Mouse (Mus musculus) megakaryocyte, adult 5-6 weeks (primary cell): ENCODE results near the gene Ephb1. TPM values are rescaled to one million over a fixed set of nuclear protein-coding genes. Genes with fewer than 3 reads are reported as not detected.

ENCODE experiments used
- ATAC-seq: 2 replicates; pipeline ENCODE4 v1.8.0; 2016; ENCODE audit warnings: mild to moderate bottlenecking, inconsistent platforms; ENCODE audit not compliant: poor library complexity, severe bottlenecking
- total RNA-seq, 2 experiments: library from RNA; stranded (forward) in 1 of 2; stranded (reverse) in 1 of 2; fragments of 153-499, 151-499 nt in 1 of 2; fragments of 221-1000, 200-1000 nt in 1 of 2; gene quantifications; 2 replicates each; pipeline versions ENCODE4 v1.2.3 to v1.2.4; 2015 to 2017

Ephb1 gene
- total RNA-seq, 2 experiments from 2014 or later = not detected

DNA sequence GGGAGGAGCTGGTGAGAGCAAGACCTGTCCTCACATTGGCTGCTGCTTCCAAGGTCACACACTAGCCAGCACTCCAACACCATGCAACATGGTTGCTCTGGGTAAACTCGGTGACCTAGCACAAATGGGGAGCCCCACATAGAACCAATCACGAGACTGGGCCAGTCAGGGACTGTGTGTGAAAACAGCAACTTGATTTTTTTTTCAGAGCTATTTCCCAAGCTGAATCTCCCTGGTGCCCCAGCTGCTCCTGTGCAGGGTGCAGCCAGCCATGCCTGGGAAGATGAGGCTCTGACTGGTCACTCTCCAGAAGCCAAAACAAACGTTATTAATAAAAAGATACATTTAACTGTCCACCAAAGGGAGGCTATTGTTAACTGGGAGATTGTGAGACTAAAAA is 173.2 kb downstream of the Ephb1 start:
- ATAC-seq = no peak

DNA sequence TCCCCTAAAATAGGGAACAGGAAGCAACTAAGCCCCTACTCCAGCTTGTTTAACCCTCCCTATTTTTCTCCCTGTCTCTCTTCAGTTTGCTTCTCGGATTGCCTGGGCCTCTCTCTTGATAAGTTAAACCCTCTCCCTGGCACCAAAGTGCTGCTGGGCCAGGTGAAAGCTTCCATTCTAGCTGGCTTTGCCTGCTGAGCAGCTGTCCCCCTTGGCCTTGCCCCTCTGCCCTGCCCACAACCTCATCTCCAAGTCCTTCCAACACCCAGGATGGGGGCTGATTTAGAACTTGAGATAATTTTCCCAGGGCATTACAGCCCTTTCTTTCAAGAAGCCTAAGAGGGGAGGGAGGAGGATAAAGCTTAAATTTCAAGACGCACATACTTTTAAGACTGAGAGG is 174.0 kb downstream of the Ephb1 start:
- no peak for ATAC-seq

DNA sequence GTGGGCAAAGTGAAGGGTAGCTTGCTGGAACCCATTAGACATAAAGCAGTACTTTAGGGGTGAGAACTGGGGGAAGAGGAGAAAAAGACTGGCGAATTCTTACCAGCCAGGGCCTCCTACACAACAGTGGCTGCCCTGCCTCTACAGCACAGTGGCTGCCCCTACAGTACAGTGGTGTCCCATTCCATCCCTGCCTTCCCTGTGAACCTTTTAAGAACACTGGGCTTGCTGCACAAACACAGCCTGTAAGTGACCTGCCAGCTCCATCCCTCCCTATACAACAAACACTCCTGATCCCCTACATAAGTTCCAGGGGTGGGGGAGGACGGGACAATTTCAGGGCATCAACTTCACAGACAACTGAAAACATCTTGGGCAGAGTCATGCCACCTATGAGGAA is 174.4 kb downstream of the Ephb1 start:
- no peak for ATAC-seq

DNA sequence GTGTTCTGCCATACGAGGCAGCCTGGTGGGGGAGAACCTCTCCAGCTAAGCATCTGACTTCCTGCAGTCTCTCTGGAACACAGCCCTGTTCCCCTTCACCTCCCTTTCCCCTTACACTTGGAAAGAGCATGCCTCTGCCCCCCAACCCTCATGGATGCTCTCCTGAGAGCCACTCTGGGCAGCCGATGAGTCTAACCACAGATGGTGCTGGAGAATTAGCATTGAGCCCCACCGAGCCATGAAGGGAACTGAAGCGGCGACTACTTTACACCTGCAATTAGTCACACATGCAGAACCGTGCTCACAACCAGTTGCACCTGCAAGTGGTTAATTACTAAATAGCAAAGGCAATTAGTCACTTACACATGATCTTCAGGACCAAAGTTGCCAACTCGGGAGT is 184.8 kb downstream of the Ephb1 start:
- ATAC-seq = no peak

DNA sequence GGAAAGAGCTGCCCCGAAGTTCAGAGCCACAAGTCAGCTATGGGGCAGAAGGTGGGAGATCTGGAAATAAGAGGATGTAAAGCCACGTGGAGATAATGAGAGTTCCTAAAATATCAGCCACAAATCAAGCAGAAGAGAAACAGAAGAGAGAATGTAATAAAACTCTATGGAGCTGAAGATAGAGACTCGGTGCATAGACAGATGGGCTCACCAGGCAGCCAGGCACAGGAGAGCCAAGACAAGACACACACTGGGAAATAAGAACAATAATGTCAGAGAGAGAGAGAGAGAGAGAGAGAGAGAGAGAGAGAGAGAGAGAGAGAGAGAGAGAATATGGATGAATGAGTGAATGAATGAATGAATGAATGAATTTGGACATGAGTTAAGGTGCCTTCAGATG is 198.6 kb downstream of the Ephb1 start:
- no peak for ATAC-seq

DNA sequence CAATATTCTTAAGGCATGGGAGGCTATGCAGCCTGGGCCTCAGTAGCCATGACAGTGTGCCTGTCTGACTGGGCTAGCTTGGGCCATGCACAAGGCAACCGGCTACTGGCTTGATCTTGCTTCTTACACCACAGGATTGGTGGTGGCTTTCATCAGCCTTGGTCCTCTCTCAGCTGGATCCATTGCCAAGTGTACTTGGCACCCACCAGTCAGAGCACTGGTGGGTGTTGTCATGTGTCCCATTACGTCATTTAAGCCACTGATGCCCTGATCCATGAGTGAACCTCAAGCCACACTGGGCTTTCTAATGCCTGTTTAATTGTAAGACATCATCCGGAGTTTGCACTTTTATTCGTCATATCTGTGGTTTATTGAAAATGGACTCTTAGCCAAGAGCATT is 215.3 kb downstream of the Ephb1 start:
- ATAC-seq = no peak

DNA sequence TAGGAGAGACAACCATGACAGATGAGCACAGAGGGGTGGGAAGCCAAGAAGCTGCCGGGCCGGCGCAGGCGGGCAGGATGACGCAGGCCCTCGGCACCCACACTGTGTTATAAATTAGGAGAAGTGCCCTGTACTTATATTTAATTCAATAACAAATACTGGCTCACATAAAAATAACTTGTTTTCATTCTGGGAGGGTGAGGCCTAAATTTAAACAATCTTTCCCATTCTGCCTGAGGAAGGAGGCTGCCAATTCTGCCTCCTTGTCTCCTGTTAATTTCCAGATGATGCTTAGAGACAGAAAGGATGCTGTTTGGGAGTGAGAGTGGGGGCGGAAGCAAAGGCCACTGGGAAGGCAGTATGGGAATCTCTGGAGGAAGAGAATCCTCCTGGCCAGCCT is 215.8 kb downstream of the Ephb1 start:
- no peak for ATAC-seq

DNA sequence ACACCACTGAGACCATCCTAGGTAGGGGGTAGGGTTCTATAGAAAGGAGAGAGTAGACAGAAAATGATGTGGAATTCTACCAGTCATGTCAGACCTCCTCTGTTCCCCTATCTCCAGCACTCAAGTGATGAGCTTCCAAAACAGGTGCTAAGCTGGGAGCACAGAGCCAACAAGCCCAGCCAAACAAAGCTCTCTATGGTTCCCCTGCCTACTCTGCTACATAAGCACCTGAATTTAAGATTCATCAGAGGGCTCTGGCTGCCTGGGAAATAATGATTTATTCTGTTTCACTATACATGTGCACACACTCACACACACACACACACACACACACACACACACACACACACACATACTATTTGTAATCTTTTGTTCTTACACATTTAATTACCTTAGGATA is 216.3 kb downstream of the Ephb1 start:
- no peak for ATAC-seq

DNA sequence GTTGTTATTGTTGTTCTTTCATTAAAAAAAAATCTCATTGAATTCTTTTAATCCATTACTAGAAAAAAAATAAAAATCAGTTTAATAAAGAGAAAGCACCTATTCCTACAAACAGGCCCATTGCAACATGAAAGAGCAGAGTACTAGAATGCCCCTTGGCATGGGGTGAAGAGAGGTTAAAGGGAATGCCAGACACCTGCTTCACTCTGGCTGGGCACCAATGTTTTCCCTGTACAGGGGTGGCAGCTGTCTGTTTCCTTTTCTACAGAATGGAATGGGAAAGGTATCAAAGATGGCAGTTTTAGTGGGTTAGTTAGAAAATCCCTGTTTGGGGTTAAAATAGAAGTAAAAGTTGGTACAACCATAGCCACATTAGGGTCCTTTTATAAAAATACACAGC is 224.0 kb downstream of the Ephb1 start:
- no peak for ATAC-seq

DNA sequence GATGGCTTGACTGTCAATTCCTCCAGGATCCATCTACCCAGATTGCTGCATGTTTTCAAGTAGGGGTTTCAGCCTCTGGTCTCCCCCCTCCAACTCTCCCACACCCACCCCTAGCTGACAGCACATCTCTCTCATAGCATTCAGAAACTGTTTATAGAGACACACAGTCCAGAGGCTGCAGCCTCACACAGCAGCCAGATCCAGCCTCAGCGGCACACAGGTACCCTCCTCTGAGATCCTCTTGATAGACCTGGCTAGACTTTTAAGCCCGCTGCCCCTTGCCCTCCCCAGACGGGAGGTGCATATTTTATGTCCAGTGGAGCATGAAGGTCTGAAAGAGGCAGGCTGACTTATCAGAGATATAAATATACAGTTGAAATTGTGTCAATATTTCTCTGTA is 228.0 kb downstream of the Ephb1 start:
- no peak for ATAC-seq

DNA sequence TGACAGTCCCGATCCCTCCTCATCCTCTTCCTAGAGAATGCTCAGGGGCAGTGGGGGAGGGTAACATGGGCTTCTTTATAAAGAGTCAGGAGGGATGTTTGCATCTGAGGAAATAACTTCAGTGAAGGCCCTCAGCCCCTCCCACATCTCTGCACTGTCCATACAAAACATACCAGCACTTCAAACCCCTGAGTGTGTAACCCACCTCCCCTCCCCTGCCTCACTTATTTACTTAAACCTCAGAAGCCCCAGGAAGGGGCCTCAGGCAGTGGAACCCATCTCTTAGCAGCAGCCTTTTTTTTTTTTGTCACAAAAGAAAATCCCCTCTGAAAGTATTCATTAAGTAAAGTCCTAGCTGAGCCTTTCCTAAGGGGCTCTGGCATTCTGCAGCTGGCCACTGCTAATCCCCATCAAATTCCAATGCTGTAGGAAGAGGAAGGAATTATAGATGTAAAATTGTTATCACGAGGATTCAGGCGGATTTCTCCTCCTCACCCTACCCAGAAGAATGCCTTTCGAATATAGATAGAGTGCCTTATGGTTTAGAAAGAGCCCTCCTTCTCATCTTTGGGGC is 231.5 kb downstream of the Ephb1 start:
- no peak for ATAC-seq

DNA sequence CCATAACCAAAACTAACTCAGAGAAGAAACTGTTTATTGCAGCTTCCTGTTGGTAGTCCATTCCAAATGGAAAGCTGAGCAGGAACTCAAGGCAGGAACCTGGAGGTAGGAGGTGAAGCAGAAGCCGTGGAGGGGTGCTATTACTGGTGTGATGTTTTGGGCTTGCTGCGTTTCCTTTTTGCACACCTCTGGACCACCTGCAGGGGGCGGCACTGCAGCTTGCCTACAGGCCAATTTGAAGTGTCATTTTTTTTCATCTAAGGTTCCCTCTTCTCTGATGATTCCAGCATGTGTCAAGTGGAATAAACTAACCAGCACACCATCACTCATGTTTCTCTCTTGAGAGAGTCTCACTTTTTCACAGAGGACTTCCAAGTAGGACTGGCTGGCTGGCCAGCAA is 235.1 kb downstream of the Ephb1 start:
- no peak for ATAC-seq

DNA sequence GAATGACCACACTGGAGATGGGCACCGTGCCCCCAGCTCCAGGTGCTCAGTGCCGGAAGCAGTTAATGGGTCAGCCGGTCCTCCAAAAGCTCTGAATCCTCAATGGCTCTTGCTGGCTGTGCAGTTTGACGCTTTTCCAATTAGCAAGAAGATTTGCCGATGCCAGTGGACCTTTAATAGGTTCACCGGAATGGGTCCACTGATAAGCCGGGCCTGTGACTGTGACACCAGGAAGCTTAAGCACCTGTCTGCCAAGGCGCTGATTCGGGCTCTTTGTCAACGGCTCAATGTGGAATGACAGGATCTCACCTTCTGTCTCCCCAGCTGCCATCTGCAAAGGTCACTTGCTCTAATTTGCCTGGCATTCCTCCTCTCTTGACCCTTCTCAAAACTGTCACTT is 239.2 kb downstream of the Ephb1 start:
- ATAC-seq = no peak

DNA sequence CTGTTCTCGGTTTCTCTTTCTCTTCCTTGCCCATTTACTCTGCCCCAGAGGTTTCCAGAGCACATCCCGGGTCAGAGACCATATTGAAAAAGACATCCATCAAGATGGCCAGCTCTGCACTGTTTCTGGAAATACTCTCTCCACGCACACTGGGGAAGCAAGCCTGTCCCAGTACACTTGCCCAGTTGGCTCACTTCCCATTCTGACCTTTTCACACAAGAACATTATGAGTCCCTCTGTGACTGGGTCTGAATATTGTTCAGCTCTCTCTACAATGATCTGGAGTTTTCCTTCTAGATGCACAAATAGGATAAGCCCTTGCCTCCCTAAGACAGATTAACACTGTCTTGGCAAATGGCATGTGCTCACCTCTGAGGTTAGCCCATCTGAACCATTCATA is 243.0 kb downstream of the Ephb1 start:
- no peak for ATAC-seq

DNA sequence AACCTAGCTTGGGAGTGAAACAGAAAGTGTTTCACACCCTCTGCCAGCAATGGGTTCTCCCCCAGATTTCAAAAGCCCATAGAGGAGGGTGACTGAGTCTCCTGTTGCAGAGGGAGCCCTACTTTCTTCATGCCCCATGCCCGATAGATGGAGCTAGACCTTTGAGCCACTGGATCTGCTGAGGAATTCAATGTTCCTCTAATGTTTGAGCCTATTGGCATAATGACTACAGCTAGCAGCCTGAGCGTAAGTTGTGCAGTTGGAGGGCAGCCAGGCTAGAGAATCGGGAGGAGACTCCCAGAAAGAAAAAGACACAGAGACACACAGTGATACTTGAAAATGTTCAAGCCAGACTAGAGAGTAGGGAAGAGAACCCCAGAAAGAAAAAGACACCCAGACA is 246.5 kb downstream of the Ephb1 start:
- no peak for ATAC-seq

DNA sequence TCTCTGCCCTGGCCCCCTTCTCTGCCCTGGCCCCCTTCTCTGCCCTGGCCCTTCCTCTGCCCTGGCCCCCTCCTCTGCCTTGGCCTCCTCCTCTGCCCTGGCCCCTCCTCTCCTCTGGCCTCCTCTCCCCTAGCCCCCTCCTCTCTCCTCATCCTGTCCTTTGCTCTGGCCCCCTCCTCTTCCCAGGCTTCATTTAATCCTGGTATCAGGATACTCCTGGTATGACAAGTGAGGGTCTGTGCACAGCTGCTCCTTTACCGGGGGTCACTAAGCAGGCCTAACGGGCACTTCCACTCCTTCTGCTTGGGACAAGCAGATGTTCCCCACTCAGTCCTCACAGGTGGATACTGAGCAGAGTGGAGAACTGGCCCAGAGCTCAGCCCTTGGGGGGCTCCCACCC is 247.3 kb downstream of the Ephb1 start:
- ATAC-seq = no peak

DNA sequence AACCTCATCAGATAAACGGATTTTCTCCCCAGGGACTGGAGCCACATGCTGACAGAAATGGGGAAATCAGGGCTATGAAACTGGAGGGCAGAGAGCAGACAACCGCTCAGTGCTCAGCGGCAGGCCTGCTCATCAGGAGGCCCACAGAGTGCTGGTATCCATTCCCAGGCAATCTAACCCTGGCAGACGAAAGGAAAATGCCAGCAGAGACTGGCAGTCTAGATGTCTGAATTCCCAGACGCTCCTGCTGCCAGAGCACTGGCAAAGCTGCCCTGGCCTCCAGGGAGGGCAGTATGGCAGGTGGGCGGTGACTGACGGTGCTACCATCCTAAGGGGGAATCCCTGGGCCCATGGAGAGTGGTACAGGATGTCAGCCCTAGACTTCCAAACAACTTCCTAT is 257.7 kb downstream of the Ephb1 start:
- ATAC-seq = no peak

DNA sequence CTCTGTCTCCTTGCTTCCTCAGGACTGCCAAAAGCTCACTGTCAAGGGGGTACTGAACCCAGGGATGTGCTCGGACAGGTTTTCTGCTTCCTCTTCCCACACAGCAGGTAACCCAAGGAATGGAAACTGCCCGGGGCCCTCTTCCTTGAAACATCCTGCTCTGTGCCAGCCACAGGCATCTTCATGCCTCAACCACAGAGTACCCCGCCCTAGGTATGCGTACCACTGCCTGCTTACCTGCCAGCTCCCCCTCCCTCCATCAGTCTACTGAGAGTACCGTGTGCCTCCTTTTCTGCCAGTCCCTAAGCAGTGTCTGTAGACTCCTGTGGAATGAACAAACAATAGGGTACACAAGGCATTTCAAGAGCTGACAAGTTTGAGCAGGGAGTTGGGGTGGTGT is 265.9 kb downstream of the Ephb1 start:
- no peak for ATAC-seq

DNA sequence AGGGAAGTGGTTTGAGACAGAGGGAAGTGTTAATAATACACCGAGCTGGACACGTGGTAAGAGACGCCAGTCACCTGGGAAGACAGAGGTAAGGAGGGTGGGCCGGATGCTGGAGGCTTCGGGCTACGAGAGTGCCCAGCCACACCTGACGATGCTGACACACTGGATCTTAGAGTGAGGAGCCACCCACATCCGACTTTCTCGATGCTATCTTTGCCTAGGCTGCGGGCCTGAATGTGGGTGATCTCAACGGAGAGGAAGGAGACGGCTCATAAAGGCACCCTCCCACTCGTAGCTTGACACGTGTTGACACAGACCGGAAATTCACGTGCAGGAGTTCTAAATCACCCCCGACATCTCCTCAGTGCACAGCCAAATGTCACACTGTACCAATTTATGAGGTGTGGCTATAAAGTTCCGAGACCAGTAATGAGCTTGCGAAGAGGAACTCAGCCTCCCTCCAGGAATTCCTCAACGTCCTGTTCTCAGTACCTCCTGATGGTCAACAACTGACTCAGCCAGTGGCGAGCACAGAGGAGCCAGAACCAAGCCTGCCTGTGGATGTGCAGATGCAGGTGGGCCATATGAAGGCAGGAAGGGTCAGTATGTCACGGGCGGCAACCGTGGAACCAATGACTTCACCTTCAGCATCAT is 268.3 kb downstream of the Ephb1 start:
- ATAC-seq = no peak

DNA sequence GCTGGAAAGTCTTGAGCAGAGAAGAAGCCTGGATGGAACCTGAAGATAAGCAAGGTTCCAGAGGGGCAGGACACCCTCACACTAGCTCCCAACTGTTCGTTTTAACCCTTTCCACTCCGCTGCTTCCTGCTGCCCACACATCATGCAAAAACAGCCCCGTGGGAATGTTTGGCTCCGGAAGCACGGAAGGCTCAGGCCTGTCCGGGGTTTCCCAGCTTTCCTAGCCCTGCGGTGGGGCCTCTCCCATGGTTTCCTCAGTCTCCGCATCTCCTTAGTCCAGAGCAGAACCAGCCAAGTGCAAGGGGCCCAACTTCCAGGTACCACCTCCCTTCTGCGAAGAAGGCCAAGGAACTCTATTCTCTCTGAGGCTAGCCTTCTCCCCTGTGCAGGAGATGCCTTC is 269.0 kb downstream of the Ephb1 start:
- ATAC-seq = no peak

DNA sequence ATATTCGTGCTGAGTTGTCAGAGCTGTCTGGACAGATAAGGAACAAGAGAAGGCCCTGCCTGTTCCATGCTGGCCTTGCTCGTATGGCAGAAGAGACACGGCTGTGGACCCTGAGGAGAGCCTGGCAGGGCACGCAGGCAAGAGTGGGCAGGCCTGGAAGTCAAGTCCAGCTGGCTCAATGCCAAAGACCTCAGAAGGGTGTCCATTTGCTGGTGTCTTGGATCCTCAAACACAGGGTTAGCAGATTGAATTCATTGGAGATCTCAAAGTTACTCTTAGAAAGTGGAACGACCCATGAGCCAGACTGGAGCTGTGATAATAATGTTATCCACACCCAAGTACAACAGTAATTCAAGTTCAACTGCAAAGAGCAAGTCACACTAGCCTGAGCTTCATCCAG is 273.6 kb downstream of the Ephb1 start:
- ATAC-seq = no peak

DNA sequence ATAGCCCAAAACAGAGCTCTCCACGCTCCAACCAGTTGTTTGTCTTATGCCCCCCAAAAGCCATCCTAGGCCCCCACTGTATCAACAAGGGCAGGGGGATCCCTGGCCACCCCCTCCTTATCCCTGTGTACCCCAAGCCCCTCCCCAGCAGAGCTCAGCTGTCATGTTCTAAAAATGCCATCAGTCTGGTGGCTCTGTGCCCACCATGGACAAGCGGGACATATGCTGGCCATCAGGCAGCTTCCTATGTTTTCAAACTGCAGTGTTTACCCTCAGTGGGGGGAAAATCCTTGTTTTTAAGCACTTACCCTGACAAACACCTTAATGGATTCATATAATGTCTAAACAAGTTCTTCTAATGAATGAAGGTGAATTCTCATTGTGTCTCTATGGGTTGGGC is 275.3 kb downstream of the Ephb1 start:
- no peak for ATAC-seq

DNA sequence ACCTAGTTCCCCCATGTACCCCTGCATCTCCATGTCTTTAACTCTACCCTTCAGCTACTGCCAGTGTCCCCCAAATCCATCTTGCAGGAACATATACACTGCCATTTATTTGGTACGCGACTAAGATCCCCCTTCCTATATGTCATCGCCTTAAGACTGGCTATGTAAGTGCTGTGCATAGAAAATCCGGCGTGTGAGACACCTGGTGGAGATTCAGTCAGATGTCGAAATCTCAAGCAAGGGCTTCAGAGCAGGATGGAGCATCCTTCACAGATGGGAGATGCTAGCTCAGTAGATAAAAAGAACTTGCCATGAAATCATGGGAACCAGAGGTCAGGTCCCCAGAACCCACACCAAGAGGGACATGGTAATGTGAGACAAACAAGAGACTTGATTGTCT is 276.3 kb downstream of the Ephb1 start:
- no peak for ATAC-seq
